Mouse (Mus musculus): ENCODE measurements at regions not wholly inside any gene's neighbourhood (a gene's known extent, or its start where the extent isn't known, plus 50 kb on each side); places are given as distances from the start of the nearest gene placed in this dataset.

- DNase-seq (ENCODE audit: low spot score in 2 of 2) = no peak
Observed at GRCm38 (mm10) chr13:90823877-90824276, 81.3 kb downstream of the Atp6ap1l start.

DNA sequence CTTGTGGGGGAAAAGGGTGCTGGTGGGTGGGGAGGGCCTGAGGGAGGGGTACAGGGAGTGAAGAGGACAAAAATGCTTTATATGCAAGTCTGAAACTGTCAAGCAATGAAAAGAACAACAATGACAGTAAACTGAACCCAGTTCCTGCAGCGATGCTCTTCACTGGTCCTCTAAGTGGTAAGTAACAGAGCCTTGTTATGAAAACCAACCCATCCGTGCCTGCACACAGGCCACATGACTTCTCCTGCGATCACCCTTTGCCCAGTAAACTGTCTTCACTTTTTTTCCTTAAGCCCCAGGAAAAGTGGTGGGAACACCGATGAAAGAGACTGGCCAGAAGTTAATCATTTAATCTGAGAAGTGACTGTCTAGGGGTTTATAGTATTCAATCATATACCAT, 83.3 kb downstream of the Atp6ap1l start:
- DNase-seq (ENCODE audit: low spot score in 2 of 2) = no peak

- no peak for DNase-seq (ENCODE audit: low spot score in 2 of 2)
Observed at GRCm38 (mm10) chr13:90820453-90820852, 84.7 kb downstream of the Atp6ap1l start.

- DNase-seq (ENCODE audit: low spot score in 2 of 2) = no peak
Observed at GRCm38 (mm10) chr13:90819934-90820333, 85.2 kb downstream of the Atp6ap1l start.

DNA sequence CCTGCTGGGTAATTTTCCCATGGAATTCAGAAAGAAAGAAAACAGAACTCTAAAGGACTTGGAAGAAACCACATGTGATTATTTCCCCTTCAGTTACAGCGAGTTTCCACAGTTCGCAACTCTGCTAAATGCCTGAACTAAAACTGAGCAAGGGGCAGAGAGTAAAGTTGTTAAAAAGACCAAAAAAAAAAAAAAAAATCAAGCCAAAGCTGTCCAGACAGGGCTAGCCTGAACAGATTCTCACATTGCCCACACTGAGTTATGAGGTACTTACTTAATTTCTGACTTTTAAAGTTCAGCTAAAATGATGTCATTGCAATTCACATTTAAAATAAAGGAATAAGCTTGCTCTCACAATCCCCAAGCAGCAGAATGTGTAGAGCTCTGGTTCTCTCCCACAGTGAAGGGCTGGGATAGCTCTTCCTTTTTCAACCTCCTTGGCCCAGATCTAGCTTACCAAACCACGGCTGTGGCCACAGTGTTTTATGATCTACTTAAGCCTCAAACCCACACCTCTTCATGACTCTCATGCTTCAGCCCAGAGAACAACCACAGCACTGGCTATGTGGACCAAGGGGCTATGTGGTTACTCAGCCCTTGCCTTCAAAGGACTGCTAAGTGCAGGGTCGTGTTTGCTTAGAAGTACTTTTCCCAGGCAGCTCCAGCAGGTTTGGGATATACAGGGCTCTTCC, 90.8 kb downstream of the Atp6ap1l start:
- DNase-seq (ENCODE audit: low spot score in 2 of 2) = no peak

DNA sequence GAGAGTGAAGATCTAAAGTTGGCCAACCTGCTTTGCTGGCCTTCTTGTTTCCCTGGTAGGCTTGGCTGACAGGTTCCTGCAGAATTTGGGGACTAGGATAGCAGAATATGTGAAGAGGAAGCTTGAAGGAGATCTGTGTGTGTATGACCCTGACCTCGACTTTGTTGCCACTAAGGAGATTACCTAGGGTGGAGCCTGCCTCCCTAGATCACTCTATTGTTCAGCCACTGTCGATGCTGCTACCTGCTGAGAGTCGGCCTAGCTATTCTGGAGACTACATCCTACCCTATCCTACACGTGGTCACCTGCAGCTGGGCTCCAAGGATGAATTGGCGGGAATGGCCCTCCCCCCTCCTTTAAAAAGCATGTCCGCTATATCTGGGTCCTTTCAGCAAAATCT, 95.1 kb downstream of the Atp6ap1l start:
- DNase-seq (ENCODE audit: low spot score in 2 of 2) = no peak

GRCm38 (mm10) chr13:90799641-90800040, 105.5 kb downstream of the Atp6ap1l start:
- no peak for DNase-seq (ENCODE audit: low spot score in 2 of 2)

DNA sequence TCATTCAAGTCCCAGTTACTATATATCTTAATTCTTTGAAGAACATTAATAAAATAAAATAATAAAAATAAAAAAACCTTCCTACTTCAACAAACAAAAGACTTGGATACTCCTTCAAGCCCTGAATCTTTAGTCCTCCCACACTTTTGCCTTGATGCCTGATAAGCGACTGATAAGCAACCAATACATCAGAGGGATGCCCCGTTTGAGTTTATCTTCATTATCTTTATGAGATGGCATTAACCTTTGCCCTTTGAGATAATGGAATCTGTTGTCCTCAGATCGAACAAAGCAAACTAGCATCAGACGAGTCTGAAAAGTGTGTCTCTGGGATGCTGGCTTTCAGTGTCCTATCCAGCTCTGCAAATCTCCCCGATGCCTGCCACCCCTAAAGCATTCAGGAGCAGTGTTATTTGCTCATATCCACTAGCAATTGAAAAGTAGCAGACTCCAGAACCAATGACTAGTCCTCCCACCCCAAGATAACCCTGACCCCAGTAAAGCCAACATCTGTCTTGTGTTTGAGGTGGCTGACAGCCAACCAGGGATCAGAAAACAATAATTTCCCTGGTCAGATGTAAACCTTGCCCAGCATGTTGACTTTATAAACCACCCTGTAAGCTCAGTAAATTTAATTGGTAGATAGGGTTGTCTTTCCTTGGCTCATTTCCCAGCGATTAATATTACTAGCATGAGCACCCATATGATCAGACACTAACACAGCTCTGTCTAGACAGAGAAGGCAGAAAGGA, 106.2 kb downstream of the Atp6ap1l start:
- peak in 1 of 2 experiments; percentile 3 for DNase-seq (ENCODE audit: low spot score in 2 of 2)

- DNase-seq (ENCODE audit: low spot score in 2 of 2) = no peak
Observed at GRCm38 (mm10) chr13:90798381-90798780, 106.8 kb downstream of the Atp6ap1l start.

DNA sequence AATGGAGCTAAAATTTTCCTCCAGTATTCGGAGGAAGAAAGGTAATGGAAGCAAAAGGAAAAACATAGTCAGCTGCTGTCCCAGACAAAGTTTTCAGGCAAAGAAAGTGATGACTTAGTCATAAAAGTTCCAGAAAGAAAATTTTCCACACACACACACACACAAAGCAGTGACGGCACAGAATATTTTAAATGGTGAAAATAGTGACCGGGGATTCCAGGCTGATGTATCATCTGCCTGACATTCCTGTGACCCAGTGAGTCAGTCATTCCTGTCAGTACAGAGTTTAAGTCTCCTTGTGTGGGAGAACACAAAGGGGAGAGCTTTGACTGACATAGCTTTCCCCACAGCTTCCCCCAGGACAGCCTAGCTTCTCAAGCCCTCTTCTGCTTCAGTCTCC, 107.9 kb downstream of the Atp6ap1l start:
- no peak for DNase-seq (ENCODE audit: low spot score in 2 of 2)

DNA sequence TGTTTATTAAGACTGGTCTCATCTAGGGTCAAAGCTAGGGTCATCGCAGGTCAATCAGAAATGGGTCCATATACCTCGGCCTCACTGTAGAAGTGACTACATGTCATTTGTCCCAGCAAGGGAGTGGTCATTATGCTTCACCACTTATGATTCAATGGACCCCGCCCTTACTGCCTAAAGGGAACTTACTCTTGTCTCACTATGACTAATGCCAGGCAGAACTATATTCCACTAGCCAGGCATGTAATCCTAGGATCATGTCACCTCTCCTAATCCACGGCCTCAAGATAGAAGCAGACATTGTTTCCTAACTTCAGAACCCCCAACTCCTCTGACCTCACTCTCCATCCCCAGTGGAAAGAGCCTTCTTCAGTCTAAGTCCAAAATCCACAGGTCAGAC, 108.3 kb downstream of the Atp6ap1l start:
- DNase-seq (ENCODE audit: low spot score in 2 of 2) = no peak

DNA sequence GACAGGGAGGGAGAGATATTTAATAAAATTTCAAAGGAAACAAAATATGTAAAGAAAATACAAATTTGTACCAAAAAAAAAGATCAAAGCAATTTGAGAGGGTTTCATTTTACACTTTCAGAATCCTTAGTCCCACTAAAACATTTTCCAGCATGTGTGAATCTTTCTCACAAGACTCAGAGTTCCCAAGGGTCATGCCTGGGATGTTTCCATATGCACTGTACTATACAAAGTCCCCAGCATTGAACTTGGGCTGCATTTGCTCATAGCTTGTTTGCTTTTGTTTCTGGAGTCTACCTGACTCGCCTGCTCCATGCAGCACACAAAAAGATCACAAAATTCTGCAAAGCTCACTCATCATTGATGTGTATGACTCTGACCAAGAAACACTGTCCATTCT, 122.7 kb downstream of the Atp6ap1l start:
- no peak for DNase-seq (ENCODE audit: low spot score in 2 of 2)

- no peak for DNase-seq (ENCODE audit: low spot score in 2 of 2)
Observed at GRCm38 (mm10) chr13:90781974-90782373, 123.2 kb downstream of the Atp6ap1l start.

DNA sequence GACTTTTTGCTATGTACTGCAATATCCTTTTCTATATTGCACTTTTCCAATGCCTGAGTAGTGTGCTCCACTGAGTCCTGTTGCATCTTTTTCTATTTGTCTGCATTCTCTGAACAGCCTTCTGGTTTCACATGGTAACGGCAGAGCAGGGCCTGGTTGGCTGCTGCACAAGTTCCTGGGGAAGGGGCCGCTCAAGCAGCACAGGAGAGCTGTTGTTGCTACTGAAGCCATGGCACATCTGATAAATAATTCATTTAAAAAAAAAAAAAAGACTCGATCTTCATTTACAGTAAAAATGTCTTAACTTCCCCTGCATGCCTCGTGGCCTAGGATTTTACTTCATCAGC, 127.2 kb downstream of the Atp6ap1l start:
- no peak for DNase-seq (ENCODE audit: low spot score in 2 of 2)

DNA sequence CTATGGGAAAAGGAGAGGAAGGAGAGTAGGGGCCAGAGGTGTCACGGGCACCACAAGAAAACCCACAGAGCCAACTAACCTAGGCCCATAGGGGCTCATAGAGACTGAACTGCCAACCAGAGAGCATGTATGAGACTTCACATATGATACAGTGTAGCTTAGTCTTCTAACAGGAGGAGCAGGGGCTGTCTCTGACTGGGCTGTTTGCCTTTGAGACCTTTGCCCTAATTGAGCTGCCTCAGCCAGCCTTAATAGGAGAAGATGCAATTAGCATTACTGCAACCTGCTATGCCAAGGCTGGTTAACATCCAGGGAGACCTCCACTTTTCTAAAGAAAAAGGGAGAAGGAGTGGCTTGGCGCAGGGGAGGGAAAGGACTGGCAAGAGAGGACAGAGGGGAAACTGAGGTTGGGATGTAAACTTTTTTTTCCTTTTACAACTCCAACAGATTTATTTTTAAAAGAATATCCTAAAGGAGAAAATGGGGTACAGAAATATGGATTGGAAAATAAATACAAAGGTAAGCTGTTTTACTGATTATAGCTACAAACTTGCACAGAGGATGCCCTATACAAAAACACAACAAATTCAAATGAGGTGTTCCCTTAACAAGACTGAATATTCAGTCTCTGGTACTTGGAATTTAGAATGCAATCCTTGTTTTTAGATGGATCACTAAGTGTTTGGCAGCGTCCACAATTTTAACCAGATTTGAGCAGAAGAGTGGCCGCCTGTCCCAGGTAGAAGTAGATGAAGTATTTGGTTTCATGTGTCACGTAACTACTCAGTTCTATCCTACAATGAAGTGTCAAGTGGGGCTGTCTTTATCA, 127.8 kb downstream of the Atp6ap1l start:
- no peak for DNase-seq (ENCODE audit: low spot score in 2 of 2)

- no peak for DNase-seq (ENCODE audit: low spot score in 2 of 2)
Observed at GRCm38 (mm10) chr13:90762154-90762553, 143.0 kb downstream of the Atp6ap1l start.

- no peak for DNase-seq (ENCODE audit: low spot score in 2 of 2)
Observed at GRCm38 (mm10) chr13:90760516-90761050, 144.6 kb downstream of the Atp6ap1l start.

GRCm38 (mm10) chr13:90754451-90754850, 150.7 kb downstream of the Atp6ap1l start:
- no peak for DNase-seq (ENCODE audit: low spot score in 2 of 2)

DNA sequence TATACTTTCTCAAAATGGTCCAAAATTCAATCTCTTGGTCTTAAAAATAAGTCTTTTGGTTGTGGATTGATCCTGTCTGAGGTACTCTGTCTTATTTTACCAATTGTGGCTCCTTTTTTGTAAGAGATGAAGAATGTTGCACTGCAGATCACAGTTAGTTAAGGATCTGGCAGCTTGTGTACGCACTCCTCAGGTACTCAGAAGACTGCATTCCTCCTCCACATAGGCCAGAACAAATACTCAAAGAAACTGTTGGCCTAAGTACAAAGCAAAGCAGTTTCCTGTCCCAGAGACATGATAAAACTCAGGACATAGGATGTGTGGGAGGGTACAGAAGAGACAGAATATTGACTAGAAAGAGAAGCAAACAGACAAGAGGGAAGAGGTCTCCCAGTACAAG, 155.4 kb downstream of the Atp6ap1l start:
- DNase-seq (ENCODE audit: low spot score in 2 of 2) = no peak

DNA sequence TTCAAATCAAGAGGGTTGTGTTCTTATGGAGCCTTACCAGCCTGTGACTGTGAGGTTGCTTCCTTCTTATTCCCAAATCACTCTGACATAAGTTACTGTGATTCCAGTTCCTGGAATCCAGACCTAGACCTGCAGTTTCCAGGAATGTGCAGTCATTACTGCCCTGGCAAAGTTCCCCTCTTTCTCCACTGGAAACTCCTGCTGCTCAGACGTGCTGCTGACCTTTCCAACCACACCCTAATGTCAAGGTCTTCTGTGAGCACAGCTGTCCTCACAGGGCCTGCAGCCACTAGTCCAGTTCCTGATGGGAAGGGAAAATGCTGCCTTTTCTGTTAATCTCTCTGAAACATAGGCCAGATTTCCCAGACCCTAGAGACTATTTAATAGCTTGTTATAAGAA, 160.1 kb downstream of the Atp6ap1l start:
- DNase-seq (ENCODE audit: low spot score in 2 of 2) = peak in 1 of 2 experiments; percentile 5

DNA sequence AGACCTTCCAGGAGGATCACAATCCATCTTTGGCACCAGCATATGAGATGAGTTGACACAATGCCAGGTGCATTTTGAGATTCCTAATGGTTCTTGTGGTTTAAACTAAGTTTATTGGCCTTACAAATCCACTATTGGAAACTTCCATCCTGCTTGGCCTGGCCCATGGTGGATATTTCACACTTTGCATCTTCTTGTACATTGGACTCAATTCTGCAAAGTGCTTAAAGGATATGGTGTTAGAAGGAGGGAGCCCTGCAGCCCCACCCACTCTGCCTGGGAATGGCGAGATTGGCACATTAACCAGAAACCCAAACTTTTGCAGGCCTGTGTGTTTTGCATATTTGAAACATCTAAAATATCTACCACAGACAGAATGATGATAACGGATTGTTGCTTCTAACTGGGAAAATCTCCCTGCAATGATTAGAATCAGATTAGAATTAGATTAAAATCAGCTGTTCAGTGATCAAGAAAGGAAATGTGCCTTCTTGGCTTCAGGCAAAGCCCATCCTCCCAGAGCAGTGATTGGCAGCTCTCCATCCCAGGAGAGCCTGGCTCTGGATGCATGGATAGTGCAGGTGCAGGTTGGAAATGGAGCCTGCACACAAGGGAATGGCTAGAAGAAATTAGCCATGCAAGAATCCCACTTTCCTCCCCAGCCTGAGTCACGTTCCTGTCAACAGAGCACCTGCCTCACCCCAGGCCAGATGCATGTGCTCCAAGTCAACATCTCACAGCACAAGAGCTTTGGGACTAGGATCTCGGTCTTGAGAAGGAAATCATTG, 162.3 kb downstream of the Atp6ap1l start:
- DNase-seq (ENCODE audit: low spot score in 2 of 2) = no peak

Data from adrenal gland, adult 18-20 months (tissue).